Mouse (Mus musculus) liver, postnatal 0 days (tissue): ENCODE data around the gene Trpc7. TPM values are rescaled to one million over a fixed set of nuclear protein-coding genes. Genes with fewer than 3 reads are reported as not detected.

Experiments
- ATAC-seq: fragments of 200-750 bp; cut with Nextera tagmentation; 2 replicates; pipeline ENCODE4 v1.8.0; 2017; ENCODE audit warnings: mild to moderate bottlenecking, moderate library complexity
- DNase-seq: peaks from one replicate; pipeline ENCODE4 v3.0.0-alpha.2; 2016
- H3K27ac ChIP-seq: fragments of 300-500 bp; sonication (generic); 2 replicates; pipeline ENCODE4 v1.5.1; 2014; ENCODE audit warnings: antibody characterized with exemption, moderate library complexity, mild to moderate bottlenecking, low read depth
- H3K27me3 ChIP-seq: fragments of 300-500 bp; sonication (generic); 2 replicates; pipeline ENCODE4 v1.6.1; 2014; ENCODE audit warnings: low read length, control low read depth, mixed read lengths; ENCODE audit not compliant: insufficient read depth
- H3K36me3 ChIP-seq: fragments of 300-500 bp; sonication (generic); replicated peaks from 2 replicates; pipeline ENCODE4 v1.6.1; 2014; ENCODE audit warnings: mild to moderate bottlenecking, control low read depth, low read length, moderate library complexity, mixed read lengths; ENCODE audit not compliant: insufficient read depth
- H3K4me1 ChIP-seq: fragments of 300-500 bp; sonication (generic); 2 replicates; pipeline ENCODE4 v1.6.1; 2014; ENCODE audit warnings: antibody characterized with exemption, mild to moderate bottlenecking, control low read depth; ENCODE audit not compliant: insufficient read depth
- H3K4me2 ChIP-seq: fragments of 300-500 bp; sonication (generic); 2 replicates; pipeline ENCODE4 v1.6.1; 2014; ENCODE audit warnings: low read depth, mild to moderate bottlenecking, low read length, moderate library complexity, mixed read lengths
- H3K4me3 ChIP-seq: fragments of 300-500 bp; sonication (generic); 2 replicates; pipeline ENCODE4 v1.5.1; 2014; ENCODE audit warnings: low read depth, low read length
- H3K9ac ChIP-seq: fragments of 300-500 bp; sonication (generic); replicated peaks from 2 replicates; pipeline ENCODE4 v1.6.1; 2014; ENCODE audit warnings: mild to moderate bottlenecking, moderate library complexity
- H3K9me3 ChIP-seq: fragments of 300-500 bp; sonication (generic); 2 replicates; pipeline ENCODE4 v1.6.1; 2016; ENCODE audit warnings: mild to moderate bottlenecking, control low read depth, low read length, mixed read lengths
- CTCF ChIP-seq: sonication (generic); IDR thresholded peaks from 2 replicates; pipeline ENCODE4 v1.5.1; 2016; ENCODE audit warnings: antibody characterized with exemption, low read depth
- EP300 ChIP-seq: IDR thresholded peaks from 2 replicates; pipeline ENCODE4 v1.6.1; 2016; ENCODE audit warnings: antibody characterized with exemption, low read depth, mild to moderate bottlenecking
- whole genome bisulfite sequencing: fragments of 180-500 bp; shearing (Covaris S2); extraction: QIAGEN DNeasy Blood & Tissue Kit; methylation state at CpG from one replicate; pipeline ENCODE4 v1.1.7; 2014; ENCODE audit not compliant: insufficient replicate concordance; 5-methylcytosine and 5-hydroxymethylcytosine counted together
- polyA plus RNA-seq: library from polyadenylated mRNA; unstranded; fragments of >200 nt; fragmentation: Nextera tagmentation; extraction: Ambion mirVana; gene quantifications from 2 replicates; pipeline ENCODE4 v1.2.1, GENCODE M21; 2015

Trpc7 gene
- polyA plus RNA-seq, 1 experiment from 2014 or later, result not detected

- 73% methylated on average over 6 of the region's 6 CpGs for WGBS
- ATAC-seq (no peak), DNase-seq (no peak)
- Histone ChIP-seq H3K4me2 (no peak overlapping the region), H3K4me1 (no peaks in the 10 kb centered on the region), H3K36me3 (no peaks in the 10 kb centered on the region), H3K27ac (no peak overlapping the region), H3K9me3 (no peaks in the 10 kb centered on the region), H3K4me3 (no peak overlapping the region), H3K9ac (no peak overlapping the region), H3K27me3 (no peaks in the 10 kb centered on the region)
- TF ChIP-seq EP300 (no peak), CTCF (no peak)
Observed at GRCm38 (mm10) chr13:56862011-56862410, 33.8 kb downstream of the Trpc7 start.

- no peak for ATAC-seq
- Histone ChIP-seq H3K4me3 (no peak overlapping the region), H3K27ac (no peak overlapping the region), H3K9ac (no peak overlapping the region), H3K27me3 (no peaks in the 10 kb centered on the region), H3K4me1 (no peaks in the 10 kb centered on the region), H3K36me3 (no peaks in the 10 kb centered on the region), H3K9me3 (no peaks in the 10 kb centered on the region), H3K4me2 (no peak overlapping the region)
- no peak for DNase-seq
- WGBS, result 64% methylated on average over 8 of the region's 8 CpGs
- TF ChIP-seq CTCF (no peak), EP300 (no peak)
Observed at GRCm38 (mm10) chr13:56854506-56854905, 41.3 kb downstream of the Trpc7 start.

- Histone ChIP-seq H3K36me3 (no peaks in the 10 kb centered on the region), H3K27ac (no peak overlapping the region), H3K4me2 (no peak overlapping the region), H3K4me1 (no peaks in the 10 kb centered on the region), H3K9me3 (no peaks in the 10 kb centered on the region), H3K27me3 (no peaks in the 10 kb centered on the region), H3K4me3 (no peak overlapping the region), H3K9ac (no peak overlapping the region)
- DNase-seq (no peak), ATAC-seq (no peak)
- TF ChIP-seq CTCF (no peak), EP300 (no peak)
- 65% methylated on average over 5 of the region's 5 CpGs for WGBS
Observed at GRCm38 (mm10) chr13:56853436-56853835, 42.4 kb downstream of the Trpc7 start.

GRCm38 (mm10) chr13:56845866-56846265, 49.9 kb downstream of the Trpc7 start:
- DNase-seq (no peak), ATAC-seq (no peak)
- Histone ChIP-seq H3K27me3 (no peaks in the 10 kb centered on the region), H3K4me1 (no peaks in the 10 kb centered on the region), H3K27ac (no peak overlapping the region), H3K36me3 (no peaks in the 10 kb centered on the region), H3K4me2 (no peak overlapping the region), H3K9ac (no peak overlapping the region), H3K9me3 (no peaks in the 10 kb centered on the region), H3K4me3 (no peak overlapping the region)
- 63% methylated on average over 3 of the region's 3 CpGs for WGBS
- TF ChIP-seq EP300 (no peak), CTCF (no peak)

GRCm38 (mm10) chr13:56815471-56815870, 80.3 kb downstream of the Trpc7 start:
- H3K4me1 ChIP-seq, result no peaks in the 10 kb centered on the region
- no peak for DNase-seq
- no peak for ATAC-seq
- H3K9me3 ChIP-seq, result no peaks in the 10 kb centered on the region
- TF ChIP-seq EP300, result no peak
- TF ChIP-seq CTCF, result no peak
- H3K9ac ChIP-seq, result no peak overlapping the region
- no peak overlapping the region for H3K4me2 ChIP-seq
- no peaks in the 10 kb centered on the region for H3K27me3 ChIP-seq
- H3K27ac ChIP-seq, result no peak overlapping the region
- no peaks in the 10 kb centered on the region for H3K36me3 ChIP-seq
- WGBS, result 77% methylated on average over 12 of the region's 12 CpGs
- H3K4me3 ChIP-seq, result no peak overlapping the region

- Histone ChIP-seq H3K4me3 (no peak overlapping the region), H3K27me3 (no peaks in the 10 kb centered on the region), H3K4me1 (no peaks in the 10 kb centered on the region), H3K4me2 (peak overlapping the region; percentile 50), H3K36me3 (no peaks in the 10 kb centered on the region), H3K27ac (no peak overlapping the region), H3K9ac (no peak overlapping the region), H3K9me3 (no peaks in the 10 kb centered on the region)
- DNase-seq (peak; percentile 86), ATAC-seq (no peak)
- TF ChIP-seq EP300 (no peak), CTCF (peak; percentile 95)
- 7% methylated on average over 27 of the region's 27 CpGs for WGBS
Observed at GRCm38 (mm10) chr13:56806776-56807490, 88.9 kb downstream of the Trpc7 start.

GRCm38 (mm10) chr13:56805131-56805530, 90.7 kb downstream of the Trpc7 start:
- no peak for TF ChIP-seq CTCF
- TF ChIP-seq EP300, result no peak
- Histone ChIP-seq H3K4me1 (no peaks in the 10 kb centered on the region), H3K27ac (no peak overlapping the region), H3K36me3 (no peaks in the 10 kb centered on the region), H3K4me3 (no peak overlapping the region), H3K9ac (no peak overlapping the region), H3K9me3 (no peaks in the 10 kb centered on the region), H3K4me2 (no peak overlapping the region), H3K27me3 (no peaks in the 10 kb centered on the region)
- WGBS, result 83% methylated on average over 3 of the region's 3 CpGs
- ATAC-seq (no peak), DNase-seq (no peak)
